Mouse (Mus musculus) splenic B cell, adult 2 months (primary cell): ENCODE measurements around the gene Fbln2.

ENCODE experiments used
- DNase-seq: peaks from one replicate; pipeline ENCODE4 v3.0.0-alpha.2; 2011; ENCODE audit warnings: low read depth, low spot score
- H3K27me3 ChIP-seq: 2 replicates; pipeline ENCODE4 v1.6.1; 2012; ENCODE audit warnings: mild to moderate bottlenecking, low read length, moderate library complexity, mixed read lengths; ENCODE audit not compliant: control insufficient read depth, poor library complexity, insufficient read depth, severe bottlenecking
- H3K36me3 ChIP-seq: 2 replicates; pipeline ENCODE4 v1.6.1; 2012; ENCODE audit warnings: mild to moderate bottlenecking, low read length, moderate library complexity, mixed read lengths; ENCODE audit not compliant: control insufficient read depth, poor library complexity, insufficient read depth, severe bottlenecking

Gene Fbln2

DNA sequence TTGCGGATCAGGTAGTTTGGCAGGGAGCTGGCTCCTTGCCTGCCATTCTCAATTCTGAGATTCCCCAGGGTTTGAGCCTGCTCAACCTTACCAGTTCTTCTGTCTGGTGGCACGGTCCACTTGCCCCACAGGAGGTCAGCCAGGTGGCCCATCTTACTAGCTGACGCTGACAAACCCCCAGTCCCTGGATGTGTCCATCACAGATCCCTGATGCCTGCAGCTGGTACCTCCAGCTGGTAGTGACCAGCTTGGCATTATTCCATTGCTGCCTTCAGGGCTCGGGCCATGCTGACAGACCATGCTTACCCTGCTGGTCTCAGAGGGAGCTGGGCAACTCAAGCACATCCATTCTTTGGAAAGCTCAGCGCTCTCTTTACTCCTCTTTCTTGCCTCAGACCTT, 18.7 kb downstream of the Fbln2 start:
- Histone ChIP-seq H3K36me3 (no peaks in the 10 kb centered on the region), H3K27me3 (no peaks in the 10 kb centered on the region)
- no peak for DNase-seq

DNA sequence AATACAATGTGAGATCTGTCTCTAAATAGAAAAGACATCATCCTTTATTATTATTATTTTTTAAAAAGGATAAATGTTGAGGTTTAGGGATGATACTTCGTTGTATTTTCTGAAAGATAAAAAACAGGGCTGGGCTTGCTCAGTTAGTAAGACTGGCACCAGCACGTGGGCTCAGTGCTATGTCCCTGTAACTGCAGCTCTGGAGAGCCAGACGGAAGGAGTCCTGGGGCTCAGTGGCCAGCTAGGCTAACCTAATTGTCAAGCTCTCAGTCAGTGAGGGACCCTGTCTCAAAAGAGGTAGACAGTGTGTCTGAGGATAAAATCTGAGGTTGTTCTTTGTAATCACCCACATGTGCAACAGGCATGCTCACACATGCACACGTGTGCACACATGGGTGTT, 19.3 kb downstream of the Fbln2 start:
- H3K36me3 ChIP-seq = no peaks in the 10 kb centered on the region
- DNase-seq = no peak

DNA sequence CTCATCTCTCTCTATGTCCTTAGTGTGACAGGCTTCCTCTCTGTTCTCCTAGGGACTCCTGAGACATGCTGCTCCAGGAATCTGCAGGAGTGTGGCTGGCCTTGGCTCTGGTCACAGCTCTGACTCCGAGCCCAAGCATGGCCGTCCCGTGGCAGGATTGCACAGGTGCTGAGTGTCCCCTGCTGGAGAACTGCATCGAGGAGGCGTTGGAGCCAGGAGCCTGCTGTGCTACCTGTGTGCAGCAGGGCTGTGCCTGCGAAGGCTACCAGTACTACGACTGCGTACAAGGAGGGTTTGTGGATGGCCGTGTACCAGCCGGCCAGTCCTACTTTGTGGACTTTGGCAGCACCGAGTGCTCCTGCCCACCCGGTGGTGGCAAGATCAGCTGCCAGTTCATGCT, 20.8 kb downstream of the Fbln2 start:
- DNase-seq = no peak
- Histone ChIP-seq H3K36me3 (no peaks in the 10 kb centered on the region), H3K27me3 (no peaks in the 10 kb centered on the region)

More for the DNA sequence above, 19.3 kb downstream of the Fbln2 start:
- no peaks in the 10 kb centered on the region for H3K27me3 ChIP-seq

GRCm38 (mm10) chr6:91233424-91234015, 21.3 kb downstream of the Fbln2 start:
- no peak for DNase-seq
- H3K27me3 ChIP-seq = no peaks in the 10 kb centered on the region
- H3K36me3 ChIP-seq = no peaks in the 10 kb centered on the region

DNA sequence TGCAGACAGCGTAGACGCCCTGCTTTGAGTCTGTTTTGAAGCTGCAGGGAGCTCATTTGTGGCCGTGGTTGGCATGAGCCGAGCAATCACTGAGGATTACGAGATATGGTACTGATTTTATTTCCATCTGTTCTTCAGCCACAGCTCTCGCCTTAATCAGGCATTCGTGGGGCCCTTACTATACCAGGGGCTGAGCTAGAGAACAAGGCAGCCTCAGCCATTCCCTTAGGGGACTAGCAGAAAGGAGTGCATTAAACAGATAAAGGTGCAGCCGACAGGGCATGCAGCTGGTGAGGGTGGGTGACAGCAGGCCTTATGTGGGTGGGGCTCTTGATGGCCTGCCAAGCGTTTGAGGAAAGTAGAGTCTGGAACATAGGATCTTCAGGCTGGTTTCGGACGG, 23.8 kb downstream of the Fbln2 start:
- H3K27me3 ChIP-seq = no peaks in the 10 kb centered on the region
- no peak for DNase-seq
- no peaks in the 10 kb centered on the region for H3K36me3 ChIP-seq

- no peak for DNase-seq
- no peaks in the 10 kb centered on the region for H3K36me3 ChIP-seq
- H3K27me3 ChIP-seq = no peaks in the 10 kb centered on the region
Measured at GRCm38 (mm10) chr6:91236429-91236828, 24.2 kb downstream of the Fbln2 start.

DNA sequence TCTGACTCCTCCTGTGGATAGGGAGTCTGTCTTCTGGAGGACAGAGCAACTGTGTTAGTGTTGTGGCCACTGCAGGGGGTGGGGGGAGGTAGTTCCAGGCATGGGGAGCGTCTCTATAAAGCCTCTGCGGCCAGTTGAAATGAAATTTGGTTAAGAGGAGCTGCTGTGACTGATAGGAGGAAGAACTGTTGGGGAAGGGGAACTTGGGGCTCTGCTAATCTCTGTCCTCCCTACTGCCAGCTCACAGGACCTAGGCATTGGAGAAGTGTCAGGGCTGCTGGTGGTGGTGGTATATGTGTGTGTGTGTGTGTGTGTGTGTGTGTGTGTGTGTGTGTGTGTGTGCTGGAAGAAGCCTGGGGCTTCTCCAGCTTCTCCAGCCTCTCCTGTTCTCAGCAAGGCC, 25.0 kb downstream of the Fbln2 start:
- H3K27me3 ChIP-seq = no peaks in the 10 kb centered on the region
- DNase-seq = no peak
- no peaks in the 10 kb centered on the region for H3K36me3 ChIP-seq

DNA sequence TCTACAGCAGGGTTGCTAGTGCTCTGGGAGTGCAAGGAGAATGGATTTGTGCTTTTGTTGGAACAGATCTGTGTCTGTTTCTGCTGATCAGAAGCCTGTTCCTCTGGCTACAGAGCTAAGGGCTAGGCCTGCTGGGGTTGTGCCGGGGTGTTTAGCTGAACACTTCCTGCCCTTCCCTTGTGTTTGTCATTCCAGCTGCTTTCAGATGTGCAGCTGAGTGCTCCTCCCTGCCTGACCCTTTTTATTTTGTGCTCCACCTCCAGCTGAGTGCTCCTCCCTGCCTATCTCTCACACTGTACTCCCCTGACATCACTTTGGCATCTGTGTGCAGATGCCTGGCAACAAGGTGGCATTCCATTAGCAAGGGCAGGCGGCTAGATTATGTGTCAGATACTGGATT, 28.3 kb downstream of the Fbln2 start:
- H3K36me3 ChIP-seq = no peaks in the 10 kb centered on the region
- no peak for DNase-seq
- H3K27me3 ChIP-seq = no peaks in the 10 kb centered on the region

- no peaks in the 10 kb centered on the region for H3K36me3 ChIP-seq
- no peak for DNase-seq
- no peaks in the 10 kb centered on the region for H3K27me3 ChIP-seq
Measured at GRCm38 (mm10) chr6:91240964-91241363, 28.7 kb downstream of the Fbln2 start.

DNA sequence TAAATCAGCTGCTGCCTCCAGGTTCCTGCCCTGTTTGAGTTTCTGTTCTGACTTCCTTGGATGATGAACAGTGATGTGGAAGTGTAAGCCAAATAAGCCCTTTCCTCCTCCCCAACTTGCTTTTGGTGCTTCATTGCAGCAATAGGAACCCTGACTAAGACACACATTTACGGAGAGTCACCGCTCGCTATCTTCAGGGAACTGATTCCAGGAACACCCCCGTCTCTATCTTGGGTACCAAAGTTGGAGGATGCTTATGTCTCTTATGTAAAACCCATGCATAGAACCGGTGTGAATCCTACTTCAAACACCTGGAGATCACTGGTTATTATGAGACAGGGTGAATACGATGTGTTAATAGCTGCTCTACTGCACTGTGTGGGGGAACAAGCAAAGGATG, 31.1 kb downstream of the Fbln2 start:
- Histone ChIP-seq H3K27me3 (no peaks in the 10 kb centered on the region), H3K36me3 (no peaks in the 10 kb centered on the region)
- DNase-seq = no peak

DNA sequence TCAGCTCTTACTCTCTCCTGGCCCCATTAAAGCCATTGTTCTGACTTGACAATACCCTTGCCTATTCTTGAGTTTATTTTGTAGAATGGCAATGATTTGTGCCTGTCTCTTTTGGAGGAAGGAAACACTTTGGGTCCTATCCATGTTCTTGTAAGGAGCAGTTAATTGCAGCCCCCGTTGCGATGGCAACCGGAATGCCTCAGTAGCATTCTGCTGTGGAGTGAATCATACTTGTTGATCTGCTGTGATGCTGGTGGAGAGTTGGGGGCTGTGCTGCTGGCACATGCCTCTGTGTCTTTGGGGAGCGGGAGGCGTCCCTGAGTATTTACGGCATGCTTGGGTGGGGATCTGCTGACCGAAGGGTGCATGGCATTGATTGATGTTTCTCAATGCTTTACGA, 32.1 kb downstream of the Fbln2 start:
- Histone ChIP-seq H3K36me3 (no peaks in the 10 kb centered on the region), H3K27me3 (no peaks in the 10 kb centered on the region)
- DNase-seq = no peak

GRCm38 (mm10) chr6:91245331-91245730, 33.1 kb downstream of the Fbln2 start:
- DNase-seq = no peak
- Histone ChIP-seq H3K36me3 (no peaks in the 10 kb centered on the region), H3K27me3 (no peaks in the 10 kb centered on the region)

GRCm38 (mm10) chr6:91247343-91247742, 35.1 kb downstream of the Fbln2 start:
- H3K27me3 ChIP-seq = no peaks in the 10 kb centered on the region
- no peaks in the 10 kb centered on the region for H3K36me3 ChIP-seq
- no peak for DNase-seq

- no peak for DNase-seq
- Histone ChIP-seq H3K27me3 (no peaks in the 10 kb centered on the region), H3K36me3 (no peaks in the 10 kb centered on the region)
Measured at GRCm38 (mm10) chr6:91248627-91249026, 36.4 kb downstream of the Fbln2 start.

- DNase-seq = no peak
- Histone ChIP-seq H3K27me3 (no peaks in the 10 kb centered on the region), H3K36me3 (no peaks in the 10 kb centered on the region)
Measured at GRCm38 (mm10) chr6:91249797-91250196, 37.5 kb downstream of the Fbln2 start.

GRCm38 (mm10) chr6:91259440-91260120, 47.3 kb downstream of the Fbln2 start:
- no peaks in the 10 kb centered on the region for H3K36me3 ChIP-seq
- no peaks in the 10 kb centered on the region for H3K27me3 ChIP-seq
- no peak for DNase-seq
